Mouse (Mus musculus): ENCODE results near the gene Vstm4.

DNA sequence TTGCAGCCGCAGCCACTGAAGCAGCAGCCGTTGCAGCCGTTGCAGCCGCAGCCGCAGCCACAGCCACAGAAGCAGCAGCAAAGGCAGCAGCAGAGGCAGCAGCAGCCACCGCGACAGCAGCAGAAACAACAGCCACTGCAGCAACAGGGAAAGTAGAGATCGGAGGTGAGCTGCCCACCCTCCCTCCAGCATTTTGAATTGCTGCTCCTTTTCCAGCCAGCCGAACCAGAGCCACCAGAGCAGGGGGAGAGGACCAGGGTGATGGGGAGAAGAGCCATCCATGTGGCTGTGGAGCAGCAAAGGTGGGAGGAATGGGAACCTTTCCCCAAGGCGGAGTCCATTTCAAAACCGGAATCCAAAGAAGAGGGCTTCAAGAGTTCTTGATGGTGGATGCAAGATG lies 20.4 kb upstream of the Vstm4 start:
- no peak for TF ChIP-seq CTCF (IDR thresholded peaks at IDR 0.05; ENCODE audit: low read depth, low read length)
- TF ChIP-seq POLR2A (IDR thresholded peaks at IDR 0.05; ENCODE audit: extremely low read depth, insufficient read depth, low read length), result no peak
